Mouse (Mus musculus) spleen, adult 2 months (tissue): Measurements from ENCODE around the gene Farp2.

ENCODE experiments used
- CTCF ChIP-seq: fragments of 200-500 bp; IDR thresholded peaks from 2 replicates; pipeline ENCODE4 v1.5.1; 2011; ENCODE audit warnings: mild to moderate bottlenecking, inconsistent platforms; ENCODE audit not compliant: insufficient read depth, insufficient read length, insufficient replicate concordance; ENCODE audit errors: extremely low read depth
- POLR2A ChIP-seq: fragments of 200-500 bp; IDR thresholded peaks from 2 replicates; pipeline ENCODE4 v1.6.1; 2011; ENCODE audit warnings: low read depth, low read length, inconsistent platforms

- TF ChIP-seq POLR2A (no peak), CTCF (no peak)
These were observed 46.1 kb upstream of the Farp2 start for GRCm38 (mm10) chr1:93465746-93466145.
